23 mouse cellular contexts compared by ENCODE assay signal in the genomic region with DNA sequence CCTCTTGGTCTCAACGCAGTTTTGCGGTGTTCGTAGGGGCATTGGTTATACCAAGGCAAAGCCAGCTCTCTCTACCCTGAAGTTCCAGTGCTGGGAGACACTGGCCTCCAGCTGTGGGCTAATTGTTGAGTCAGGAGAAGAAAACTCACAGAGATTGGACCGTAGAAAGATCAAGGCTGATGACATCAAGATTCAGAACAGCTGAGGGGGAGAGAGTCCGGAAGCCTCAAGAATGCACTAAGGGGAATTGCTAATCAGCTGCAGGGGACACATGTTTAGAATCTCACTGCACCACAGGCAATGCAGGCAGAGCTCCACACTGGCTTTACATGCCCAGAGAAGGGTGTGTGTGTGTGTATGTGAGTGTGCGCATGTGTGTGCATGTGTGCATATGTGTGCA. TPM values are rescaled to one million over a fixed set of nuclear protein-coding genes. Genes with fewer than 3 reads are reported as not detected.
DNase-seq lines count a peak whose midpoint lies in the region; ATAC-seq and TF ChIP-seq lines count a peak whose summit lies in the region.
"Had no signal": no experiment of that assay in that cellular context is flagged by ENCODE, and none has a peak within 500 bp of the region (broad histone marks: within the 10 kb centered on the region; RNA-seq: fewer than 3 reads in every experiment).

No protein-coding gene starts in this region.

- peak; percentile 69 to 86 for DNase-seq in adrenal gland, adult (ENCODE audit: inconsistent age in 2 of 2, low spot score in 1 of 2)
- no peak for DNase-seq in adrenal gland, postnatal 4 days (ENCODE audit: low spot score in 2 of 2)
- DNase-seq in limb, embryonic 14.5 days (ENCODE audit: low spot score): peak; percentile 45
- DNase-seq in limb, embryonic 10.5 days (ENCODE audit: low spot score): no peak
- DNase-seq in adrenal gland, postnatal 10 days: peak; percentile 22
- no peak for DNase-seq in layer of hippocampus, adult 8-10 months (ENCODE audit: low spot score in 2 of 2)
- no peak for DNase-seq in forebrain, embryonic 11.5 days (ENCODE audit: low spot score)
- DNase-seq: cerebellum, adult 9-10 months; gastrocnemius, postnatal 10 days; heart, postnatal 10 days; kidney, adult 9 months; kidney, postnatal 14 days; layer of hippocampus, postnatal 36 days; liver; thymus, postnatal 14 days had no signal

- no peak overlapping the region for H3K4me2 ChIP-seq in limb, embryonic 14.5 days (replicated peaks; ENCODE audit: low read depth, low read length, severe bottlenecking)
- H3K4me2 ChIP-seq in embryonic facial prominence, embryonic 15.5 days (replicated peaks): no peak overlapping the region
- H3K4me2 ChIP-seq in forebrain, embryonic 11.5 days (ENCODE audit: low read depth, low read length, severe bottlenecking): no peak overlapping the region
- H3K4me2 ChIP-seq: midbrain, embryonic 13.5 days; neural tube, embryonic 13.5 days had no signal

- peaks cover 22% of the 10 kb centered on the region for H3K4me1 ChIP-seq in limb, embryonic 14.5 days (ENCODE audit: control insufficient read depth, insufficient read depth, low read length)
- H3K4me1 ChIP-seq in limb, embryonic 10.5 days: peaks cover 17% of the 10 kb centered on the region
- H3K4me1 ChIP-seq in embryonic facial prominence, embryonic 15.5 days: peaks cover 43% of the 10 kb centered on the region
- no peaks in the 10 kb centered on the region for H3K4me1 ChIP-seq in forebrain, embryonic 11.5 days (replicated peaks; ENCODE audit: control insufficient read depth, insufficient read depth, low read length)
- H3K4me1 ChIP-seq: midbrain, embryonic 13.5 days; neural tube, embryonic 13.5 days had no signal

- no peaks in the 10 kb centered on the region for H3K9me3 ChIP-seq in limb, embryonic 14.5 days (ENCODE audit: control insufficient read depth, low read length)
- no peaks in the 10 kb centered on the region for H3K9me3 ChIP-seq in limb, embryonic 10.5 days (replicated peaks)
- H3K9me3 ChIP-seq in embryonic facial prominence, embryonic 15.5 days (replicated peaks): no peaks in the 10 kb centered on the region
- no peaks in the 10 kb centered on the region for H3K9me3 ChIP-seq in forebrain, embryonic 11.5 days (ENCODE audit: control insufficient read depth, low read length)
- H3K9me3 ChIP-seq: midbrain, embryonic 13.5 days; neural tube, embryonic 13.5 days had no signal

- no peak overlapping the region for H3K4me3 ChIP-seq in limb, embryonic 14.5 days (replicated peaks; ENCODE audit: low read length)
- no peak overlapping the region for H3K4me3 ChIP-seq in limb, embryonic 10.5 days
- H3K4me3 ChIP-seq in embryonic facial prominence, embryonic 15.5 days (replicated peaks): no peak overlapping the region
- H3K4me3 ChIP-seq in forebrain, embryonic 11.5 days (ENCODE audit: low read depth, low read length): no peak overlapping the region
- H3K4me3 ChIP-seq: midbrain, embryonic 13.5 days; neural tube, embryonic 13.5 days had no signal

- no peak overlapping the region for H3K9ac ChIP-seq in limb, embryonic 14.5 days (ENCODE audit: low read depth, low read length, severe bottlenecking)
- no peak overlapping the region for H3K9ac ChIP-seq in embryonic facial prominence, embryonic 15.5 days
- H3K9ac ChIP-seq in forebrain, embryonic 11.5 days (ENCODE audit: low read length): no peak overlapping the region
- H3K9ac ChIP-seq: midbrain, embryonic 13.5 days; neural tube, embryonic 13.5 days had no signal

- no peak overlapping the region for H3K27ac ChIP-seq in limb, embryonic 14.5 days (replicated peaks; ENCODE audit: low read depth, low read length)
- no peak overlapping the region; the same call in 1 of the 2 replicates for H3K27ac ChIP-seq in limb, embryonic 10.5 days
- H3K27ac ChIP-seq in embryonic facial prominence, embryonic 15.5 days (replicated peaks): 0 out of 2 replicates have a peak overlapping the region, but pooled peaks have one; percentile 61
- H3K27ac ChIP-seq in forebrain, embryonic 11.5 days (ENCODE audit: low read depth, low read length): no peak overlapping the region
- H3K27ac ChIP-seq: hindbrain, postnatal 0 days; macrophage; midbrain, embryonic 13.5 days; neural tube, embryonic 13.5 days had no signal

- H3K36me3 ChIP-seq in limb, embryonic 14.5 days (ENCODE audit: control insufficient read depth, insufficient read depth, low read length): no peaks in the 10 kb centered on the region
- H3K36me3 ChIP-seq in limb, embryonic 10.5 days: no peaks in the 10 kb centered on the region
- H3K36me3 ChIP-seq in embryonic facial prominence, embryonic 15.5 days: no peaks in the 10 kb centered on the region
- H3K36me3 ChIP-seq in forebrain, embryonic 11.5 days (ENCODE audit: control insufficient read depth, insufficient read depth, low read length): no peaks in the 10 kb centered on the region
- H3K36me3 ChIP-seq: midbrain, embryonic 13.5 days; neural tube, embryonic 13.5 days had no signal

- H3K27me3 ChIP-seq in limb, embryonic 14.5 days (ENCODE audit: control insufficient read depth, insufficient read depth, low read length): no peaks in the 10 kb centered on the region
- H3K27me3 ChIP-seq in limb, embryonic 10.5 days (ENCODE audit: low read depth, poor library complexity, severe bottlenecking): no peaks in the 10 kb centered on the region
- no peaks in the 10 kb centered on the region for H3K27me3 ChIP-seq in embryonic facial prominence, embryonic 15.5 days
- no peaks in the 10 kb centered on the region for H3K27me3 ChIP-seq in forebrain, embryonic 11.5 days (ENCODE audit: control insufficient read depth, insufficient read depth, low read length)
- H3K27me3 ChIP-seq: midbrain, embryonic 13.5 days; neural tube, embryonic 13.5 days had no signal

- WGBS in limb, embryonic 14.5 days: 80% methylated on average over 6 of the region's 6 CpGs
- WGBS in limb, embryonic 10.5 days: 90% methylated on average over 6 of the region's 6 CpGs
- WGBS in embryonic facial prominence, embryonic 15.5 days: 55% methylated on average over 6 of the region's 6 CpGs
- 87% methylated on average over 6 of the region's 6 CpGs for WGBS in forebrain, embryonic 11.5 days

- ATAC-seq in limb, embryonic 14.5 days (ENCODE audit: low FRiP score, low read depth): no peak
- ATAC-seq in embryonic facial prominence, embryonic 15.5 days (ENCODE audit: insufficient number of reproducible peaks, low FRiP score, low TSS enrichment, low read depth): no peak
- ATAC-seq in forebrain, embryonic 11.5 days (replicated peaks; ENCODE audit: low FRiP score): no peak
- ATAC-seq: forebrain, embryonic 14.5 days; hindbrain, postnatal 0 days; intestine, embryonic 16.5 days; lung, postnatal 0 days; midbrain, embryonic 13.5 days had no signal

- no peak for TF ChIP-seq POLR2A in limb, embryonic 14.5 days (IDR thresholded peaks at IDR 0.05; ENCODE audit: borderline replicate concordance, extremely low read depth, insufficient read depth, insufficient read length)

RNA-seq across cellular contexts. Expression of gene Prickle1, which starts 59.6 kb away (rescaled TPM):
- 10 to 100 TPM; 30.2 to 30.4 TPM for total RNA-seq in adrenal gland, postnatal 4 days (2021)
- polyA plus RNA-seq in limb, embryonic 14.5 days (2012; rRNA removed): 31.4 and 36.6 TPM in 2 replicates
- polyA plus RNA-seq in limb, embryonic 14.5 days (2014; fragmentation: Nextera tagmentation; extraction: Ambion mirVana): 54.0 and 64.2 TPM in 2 replicates
- 20.4 and 25.7 TPM in 2 replicates for polyA plus RNA-seq in limb, embryonic 10.5 days (2016; fragmentation: Nextera tagmentation; extraction: Ambion mirVana)
- total RNA-seq in adrenal gland, postnatal 10 days (2021): 10 to 100 TPM; 21.0 to 23.8 TPM
- 40.2 TPM in 2 replicates for polyA plus RNA-seq in embryonic facial prominence, embryonic 15.5 days (2015; fragmentation: Nextera tagmentation; extraction: Ambion mirVana)
- 10 to 100 TPM; 67.6 to 75.5 (median 72.2) TPM for total RNA-seq in layer of hippocampus, adult 8-10 months (2022)
- 11.6 and 12.4 TPM in 2 replicates for polyA plus RNA-seq in forebrain, embryonic 11.5 days (2014; fragmentation: Nextera tagmentation; extraction: Ambion mirVana)
- polyA plus RNA-seq: macrophage had no signal

Comparison
In these comparisons a context has a peak if more than half of its experiments do, and no peak if none do; other contexts are left out.
1. DNase-seq: peak in adrenal gland, adult (2 of 2), limb, embryonic 14.5 days (single experiment) and adrenal gland, postnatal 10 days (single experiment); none in adrenal gland, postnatal 4 days (0 of 2), limb, embryonic 10.5 days (single experiment), layer of hippocampus, adult 8-10 months (0 of 2) and forebrain, embryonic 11.5 days (single experiment).